Mouse (Mus musculus) bone marrow, adult 2 months (tissue): ENCODE results near the gene F2rl1. TPM values are rescaled to one million over a fixed set of nuclear protein-coding genes. Genes with fewer than 3 reads are reported as not detected.

Experiments used
- H3K27ac ChIP-seq: fragments of 200-500 bp; 2 replicates; pipeline ENCODE4 v1.5.1; 2012; ENCODE audit warnings: low read depth, mild to moderate bottlenecking, control low read depth, inconsistent platforms, low read length; ENCODE audit not compliant: control insufficient read depth, poor library complexity, insufficient read depth
- H3K4me1 ChIP-seq: fragments of 200-500 bp; 2 replicates; pipeline ENCODE4 v1.6.1; 2011; ENCODE audit warnings: low read length; ENCODE audit not compliant: control insufficient read depth, insufficient read depth
- H3K4me3 ChIP-seq: fragments of 200-500 bp; replicated peaks from 2 replicates; pipeline ENCODE3; 2011; ENCODE audit warnings: mild to moderate bottlenecking, low read depth, low read length, control low read depth; ENCODE audit not compliant: control insufficient read depth
- CTCF ChIP-seq: fragments of 200-500 bp; IDR thresholded peaks from 2 replicates; pipeline ENCODE4 v1.5.1; 2011; ENCODE audit warnings: low read length, control low read depth; ENCODE audit not compliant: control insufficient read depth, insufficient read depth
- POLR2A ChIP-seq: fragments of 200-500 bp; IDR thresholded peaks from 2 replicates; pipeline ENCODE4 v1.6.1; 2011; ENCODE audit warnings: low read depth, mild to moderate bottlenecking, control low read depth, low read length, borderline replicate concordance; ENCODE audit not compliant: control insufficient read depth
- WGBS: fragments of 180-500 bp; shearing (Covaris S2); methylation state at CpG from one replicate; pipeline ENCODE4 v1.1.7; 2018; 5-methylcytosine and 5-hydroxymethylcytosine counted together
- polyA plus RNA-seq: library from polyadenylated mRNA; stranded (reverse); fragments of >200 nt; gene quantifications from 2 replicates; pipeline ENCODE4 v1.2.4, GENCODE M21; 2011; ENCODE audit warnings: low replicate concordance; ENCODE audit not compliant: missing spikeins, insufficient read depth, insufficient read length

F2rl1 gene
- polyA plus RNA-seq, 1 experiment, result 1.8 TPM

DNA sequence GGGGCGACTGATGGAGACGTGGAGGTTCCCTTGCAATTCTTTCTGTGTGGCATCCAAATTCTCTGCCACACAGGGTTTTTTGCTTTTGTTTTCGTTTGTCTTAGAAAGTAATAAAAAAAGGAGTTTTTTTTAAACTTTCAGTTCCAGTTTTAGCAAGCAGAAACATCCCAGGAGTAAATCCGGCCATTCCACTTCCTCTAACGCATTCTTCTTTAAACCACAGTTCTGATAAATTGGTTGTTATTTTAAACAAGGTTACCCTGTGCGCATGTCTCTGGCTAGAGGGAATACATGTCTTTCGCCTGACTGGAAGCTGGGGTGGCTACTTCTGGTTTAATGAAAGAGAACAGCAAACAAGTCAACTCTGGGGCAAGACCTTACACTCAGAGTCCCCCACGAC lies 30.2 kb downstream of the F2rl1 start:
- WGBS, result 21% methylated on average over 8 of the region's 8 CpGs
- peaks cover 4% of the 10 kb centered on the region for H3K4me1 ChIP-seq
- TF ChIP-seq POLR2A (no peak), CTCF (no peak)
- no peak overlapping the region for H3K4me3 ChIP-seq
- peak overlapping the region; percentile 24; the same call in 1 of the 2 replicates for H3K27ac ChIP-seq

DNA sequence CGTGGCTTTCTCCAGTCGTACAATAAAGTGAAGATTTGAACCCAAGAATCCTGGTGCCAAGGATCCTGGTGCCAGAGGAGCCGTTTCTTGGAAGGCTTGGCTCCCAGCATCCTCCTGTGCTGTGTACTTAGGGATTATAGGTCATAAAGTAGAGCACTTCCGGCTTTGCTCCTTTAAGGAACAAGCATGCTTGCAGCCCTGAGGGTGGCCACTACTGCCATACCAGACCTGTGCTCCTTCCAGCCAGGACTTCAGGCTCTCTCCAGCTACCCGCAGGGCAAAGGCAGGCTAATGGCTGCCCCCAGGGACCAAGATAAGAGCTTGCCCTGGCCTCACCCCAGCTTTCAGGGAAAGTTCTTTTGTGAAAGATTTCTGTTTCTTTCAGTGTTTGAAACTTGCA lies 31.7 kb downstream of the F2rl1 start:
- Histone ChIP-seq H3K4me3 (no peak overlapping the region), H3K27ac (no peak overlapping the region), H3K4me1 (peaks cover 4% of the 10 kb centered on the region)
- 72% methylated on average over 5 of the region's 5 CpGs for WGBS
- TF ChIP-seq POLR2A, result no peak
- TF ChIP-seq CTCF, result no peak

DNA sequence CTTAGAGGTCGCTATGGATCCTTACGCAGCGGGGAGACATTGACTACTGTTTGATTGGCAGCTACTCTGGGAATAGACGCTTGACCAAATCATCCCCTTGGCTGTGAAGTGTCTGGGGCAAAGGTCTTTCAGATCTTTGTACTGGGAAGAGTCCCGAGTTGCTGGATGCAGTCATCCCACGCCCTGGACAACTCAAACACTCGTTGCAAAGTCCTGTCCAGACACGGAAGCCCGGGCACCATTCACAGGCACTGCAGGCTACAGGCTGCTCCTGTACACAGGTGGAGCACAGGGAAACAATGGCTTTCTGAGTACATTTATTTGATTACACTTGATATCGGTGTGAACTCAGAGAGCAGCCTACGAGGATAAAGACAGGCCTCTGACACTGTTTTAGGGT lies 33.7 kb downstream of the F2rl1 start:
- no peak for TF ChIP-seq CTCF
- TF ChIP-seq POLR2A, result no peak
- Histone ChIP-seq H3K4me3 (no peak overlapping the region), H3K27ac (no peak overlapping the region), H3K4me1 (peaks cover 4% of the 10 kb centered on the region)
- WGBS, result 80% methylated on average over 11 of the region's 11 CpGs

DNA sequence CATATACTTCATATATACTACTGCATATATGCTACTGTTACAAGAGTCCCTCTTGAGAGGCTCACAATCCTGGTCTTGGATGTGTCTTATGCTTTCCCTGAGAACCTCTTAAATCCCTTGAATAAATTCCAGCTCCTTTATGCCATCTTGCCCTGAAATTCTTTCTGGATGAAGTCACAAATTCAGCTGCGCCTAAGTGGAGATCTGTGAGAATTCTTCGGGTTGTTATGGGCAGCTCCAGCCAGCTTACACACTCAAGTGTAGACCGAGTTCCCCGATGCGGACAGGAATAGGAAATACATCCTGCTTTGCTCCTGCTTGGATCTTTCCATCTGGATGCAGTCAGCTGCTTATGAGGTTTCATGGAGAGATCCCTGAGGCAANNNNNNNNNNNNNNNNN lies 40.4 kb downstream of the F2rl1 start:
- Histone ChIP-seq H3K4me1 (no peaks in the 10 kb centered on the region), H3K27ac (no peak overlapping the region), H3K4me3 (no peak overlapping the region)
- whole genome bisulfite sequencing, result 44% methylated on average over 5 of the region's 5 CpGs
- TF ChIP-seq POLR2A, result no peak
- no peak for TF ChIP-seq CTCF

DNA sequence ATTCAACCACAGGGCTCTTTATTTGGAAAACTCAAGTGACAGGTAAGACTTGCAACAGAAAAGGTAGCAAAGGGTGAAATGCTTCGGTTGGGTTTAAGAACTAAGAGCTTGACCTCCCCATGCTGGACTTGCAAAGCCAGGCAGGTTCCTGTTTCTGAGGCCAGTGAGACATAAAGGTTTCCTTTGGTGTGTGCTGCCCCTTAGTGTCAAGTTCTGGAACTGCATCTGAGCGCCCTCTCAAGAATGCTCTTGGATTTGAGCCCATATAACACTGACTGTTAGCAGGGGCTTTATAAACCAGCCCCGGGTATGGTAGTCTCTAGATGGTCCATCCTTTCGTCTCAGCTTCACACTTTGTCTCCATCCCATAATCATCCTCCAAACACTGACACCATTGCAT lies 43.6 kb downstream of the F2rl1 start:
- 7% methylated on average over 4 of the region's 4 CpGs for WGBS
- no peaks in the 10 kb centered on the region for H3K4me1 ChIP-seq
- peak; percentile 72 for TF ChIP-seq CTCF
- TF ChIP-seq POLR2A, result no peak
- H3K27ac ChIP-seq, result no peak overlapping the region
- no peak overlapping the region for H3K4me3 ChIP-seq

DNA sequence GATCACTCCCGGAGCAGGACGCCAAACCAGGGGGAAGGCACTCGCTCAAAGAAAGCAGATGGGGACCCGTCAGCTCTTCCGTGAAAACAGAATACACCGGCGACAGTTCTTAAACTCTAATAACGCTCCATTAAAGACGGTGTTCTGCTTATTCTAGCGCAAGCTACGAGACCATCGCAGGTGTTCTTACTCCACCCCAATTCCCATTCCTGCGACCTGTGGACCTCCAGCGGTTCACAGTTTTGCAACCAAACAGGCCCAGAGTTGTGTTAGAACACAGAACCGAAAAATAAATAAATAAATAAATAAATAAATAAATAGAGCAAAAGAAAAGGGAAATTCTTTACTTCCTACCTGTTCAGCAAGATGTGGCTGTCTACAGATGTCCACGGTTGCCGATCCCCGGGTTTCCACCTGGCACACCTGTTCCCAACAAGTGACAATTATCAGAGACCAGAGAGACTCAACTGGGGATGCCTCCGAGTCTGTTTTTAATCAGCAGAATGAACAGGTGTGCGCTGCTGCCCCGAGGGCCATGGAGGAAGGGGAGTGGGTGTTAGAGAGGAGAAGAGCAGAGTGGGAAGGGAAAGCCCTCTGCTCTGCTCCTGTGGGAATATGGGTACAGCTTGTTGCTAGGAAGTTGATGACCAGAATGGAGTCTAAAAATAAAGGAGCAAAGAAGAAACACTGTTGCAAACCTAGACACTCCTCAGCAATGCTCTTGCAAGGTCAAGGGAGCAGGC lies 46.2 kb downstream of the F2rl1 start, which contains the start of gene S100z:
TSS of gene S100z (minus strand) at position 51 of the 743 bp plus-strand sequence.
- 90% methylated on average over 21 of the region's 21 CpGs for WGBS
- Histone ChIP-seq H3K27ac (no peak within 1 kb of the TSS), H3K4me3 (no peak within 1 kb of the TSS), H3K4me1 (no peaks in the 10 kb centered on the region; the same call in 1 of the 2 replicates)
- TF ChIP-seq POLR2A (no peak), CTCF (no peak)

DNA sequence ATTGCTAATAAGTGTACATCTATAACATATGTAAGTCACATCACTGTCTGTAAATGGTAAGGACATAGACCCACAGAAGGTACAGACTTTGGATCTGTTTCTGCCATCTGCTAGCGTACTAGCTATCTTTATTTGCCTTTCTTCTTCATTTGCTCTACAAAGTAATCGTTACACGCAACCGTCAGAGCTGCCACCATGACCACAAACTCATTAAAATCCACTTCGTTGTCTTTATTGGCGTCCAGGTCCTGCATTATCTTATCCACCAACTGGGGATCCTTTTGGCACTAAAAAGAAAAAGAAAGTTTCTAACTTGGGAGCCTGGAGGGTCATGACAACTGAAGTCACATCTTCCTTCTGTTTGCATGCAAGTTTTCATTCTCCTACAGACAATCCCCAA lies 47.9 kb downstream of the F2rl1 start:
- TF ChIP-seq POLR2A, result no peak
- TF ChIP-seq CTCF, result no peak
- Histone ChIP-seq H3K4me3 (no peak overlapping the region), H3K27ac (no peak overlapping the region), H3K4me1 (no peaks in the 10 kb centered on the region; the same call in 1 of the 2 replicates)
- WGBS, result 63% methylated on average over 6 of the region's 6 CpGs

DNA sequence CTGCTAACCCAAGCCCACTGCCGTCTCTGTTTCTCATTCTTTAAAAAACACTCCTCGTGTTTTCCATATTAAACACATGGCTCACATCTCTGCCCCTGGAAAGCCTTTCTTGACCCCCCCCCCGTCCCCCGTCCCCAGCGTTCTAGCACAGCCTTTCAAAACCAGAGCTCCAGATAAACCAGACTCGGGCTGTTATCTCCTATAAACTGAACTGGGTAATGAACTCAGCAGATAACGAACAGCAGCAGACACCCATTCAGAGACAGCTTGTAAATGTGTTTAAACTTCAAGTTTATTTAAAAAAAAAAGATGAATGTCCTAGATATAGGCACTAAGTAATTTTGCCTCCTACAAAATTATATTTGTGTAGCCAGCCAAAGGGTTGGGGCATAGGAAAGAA lies 49.9 kb downstream of the F2rl1 start:
- TF ChIP-seq POLR2A (no peak), CTCF (no peak)
- Histone ChIP-seq H3K4me3 (no peak overlapping the region), H3K4me1 (no peaks in the 10 kb centered on the region; the same call in 1 of the 2 replicates), H3K27ac (no peak overlapping the region)
- WGBS, result 60% methylated on average over 7 of the region's 7 CpGs
